Mouse (Mus musculus) hindbrain, embryonic 11.5 days (tissue): Measurements from ENCODE around the gene Als2. TPM values are rescaled to one million over a fixed set of nuclear protein-coding genes. Genes with fewer than 3 reads are reported as not detected.

Experiments used
- ATAC-seq: fragments of 200-750 bp; cut with Nextera tagmentation; 2 replicates; pipeline ENCODE4 v1.8.0; 2017; ENCODE audit warnings: mild to moderate bottlenecking, moderate TSS enrichment, moderate library complexity; ENCODE audit not compliant: low FRiP score
- DNase-seq: peaks from one replicate; pipeline ENCODE4 v3.0.0-alpha.2; 2015; ENCODE audit warnings: low spot score
- H3K27ac ChIP-seq: fragments of 300-500 bp; sonication (generic); 2 replicates; pipeline ENCODE4 v1.5.1; 2014; ENCODE audit warnings: mild to moderate bottlenecking, low read depth, low read length
- H3K27me3 ChIP-seq: fragments of 300-500 bp; sonication (generic); 2 replicates; pipeline ENCODE4 v1.6.1; 2014; ENCODE audit warnings: mild to moderate bottlenecking, low read length, moderate library complexity, mixed read lengths; ENCODE audit not compliant: control insufficient read depth, insufficient read depth
- H3K36me3 ChIP-seq: fragments of 300-500 bp; sonication (generic); 2 replicates; pipeline ENCODE4 v1.6.1; 2014; ENCODE audit warnings: mild to moderate bottlenecking, low read length, moderate library complexity, mixed read lengths; ENCODE audit not compliant: control insufficient read depth, insufficient read depth
- H3K4me1 ChIP-seq: fragments of 300-500 bp; sonication (generic); replicated peaks from 2 replicates; pipeline ENCODE4 v1.6.1; 2014; ENCODE audit warnings: low read length, mixed read lengths; ENCODE audit not compliant: control insufficient read depth, insufficient read depth
- H3K4me2 ChIP-seq: fragments of 300-500 bp; sonication (generic); replicated peaks from 2 replicates; pipeline ENCODE4 v1.6.1; 2014; ENCODE audit warnings: mild to moderate bottlenecking, low read depth, low read length
- H3K4me3 ChIP-seq: fragments of 300-500 bp; sonication (generic); 2 replicates; pipeline ENCODE4 v1.5.1; 2014; ENCODE audit warnings: low read depth, low read length
- H3K9ac ChIP-seq: fragments of 300-500 bp; sonication (generic); 2 replicates; pipeline ENCODE4 v1.6.1; 2014; ENCODE audit warnings: low read depth, low read length
- H3K9me3 ChIP-seq: fragments of 300-500 bp; sonication (generic); 2 replicates; pipeline ENCODE4 v1.6.1; 2016; ENCODE audit warnings: low read length; ENCODE audit not compliant: control insufficient read depth
- WGBS: fragments of 180-500 bp; shearing (Covaris S2); extraction: QIAGEN DNeasy Blood & Tissue Kit; methylation state at CpG from one replicate; pipeline ENCODE4 v1.1.7; 2014; 5-methylcytosine and 5-hydroxymethylcytosine counted together
- polyA plus RNA-seq: library from polyadenylated mRNA; unstranded; fragments of >200 nt; fragmentation: Nextera tagmentation; extraction: Ambion mirVana; gene quantifications from 2 replicates; pipeline ENCODE4 v1.2.1, GENCODE M21; 2014

The Als2 gene
- polyA plus RNA-seq, 1 experiment from 2014 or later, result 15.9 TPM

DNA sequence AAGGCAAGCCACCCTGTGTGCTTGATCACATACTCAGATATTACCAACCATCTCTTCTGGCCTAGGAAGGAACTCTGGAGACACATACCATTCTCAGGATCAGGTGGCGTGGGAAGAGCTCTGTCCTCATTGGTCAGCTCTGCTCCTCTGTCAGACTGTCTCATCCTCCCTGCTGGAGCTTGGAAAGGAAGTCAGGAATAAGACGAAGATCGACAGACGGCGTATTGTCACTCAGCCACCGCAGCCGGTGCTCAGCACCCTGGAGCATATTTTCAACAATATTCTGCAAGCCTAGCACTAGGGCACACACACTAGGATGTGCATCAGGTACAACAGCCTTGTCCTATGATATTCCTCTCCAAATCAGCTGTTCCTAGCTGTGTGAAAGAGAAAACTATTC, 78.5 kb downstream of the Als2 start:
- H3K4me3 ChIP-seq, result no peak overlapping the region
- H3K36me3 ChIP-seq, result no peaks in the 10 kb centered on the region
- H3K4me1 ChIP-seq, result no peaks in the 10 kb centered on the region
- no peak overlapping the region for H3K4me2 ChIP-seq
- H3K9ac ChIP-seq, result no peak overlapping the region
- H3K27me3 ChIP-seq, result no peaks in the 10 kb centered on the region
- no peak overlapping the region for H3K27ac ChIP-seq
- no peaks in the 10 kb centered on the region for H3K9me3 ChIP-seq
- 86% methylated on average over 7 of the region's 7 CpGs for WGBS
- no peak for DNase-seq
- no peak for ATAC-seq

DNA sequence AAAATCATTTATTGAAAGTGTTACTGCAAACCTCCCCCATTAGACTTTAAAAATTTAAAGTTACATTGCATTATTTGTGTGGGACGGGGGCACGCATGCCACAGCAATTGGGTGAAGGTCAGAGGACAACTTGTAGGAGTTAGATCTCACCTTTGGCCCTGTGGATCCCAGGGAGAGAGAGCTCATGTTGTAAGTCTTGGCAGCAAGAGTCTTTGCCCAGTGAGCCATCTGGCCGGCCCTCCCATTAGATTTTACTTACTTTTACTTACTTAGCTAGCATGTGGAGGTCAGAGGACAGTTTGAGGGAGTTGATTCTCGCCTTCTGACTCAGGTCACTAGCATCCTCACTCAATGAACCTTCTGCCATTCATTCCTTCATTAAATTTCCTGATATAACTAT, 79.2 kb downstream of the Als2 start:
- H3K9ac ChIP-seq, result no peak overlapping the region
- 86% methylated on average over 4 of the region's 4 CpGs for WGBS

DNA sequence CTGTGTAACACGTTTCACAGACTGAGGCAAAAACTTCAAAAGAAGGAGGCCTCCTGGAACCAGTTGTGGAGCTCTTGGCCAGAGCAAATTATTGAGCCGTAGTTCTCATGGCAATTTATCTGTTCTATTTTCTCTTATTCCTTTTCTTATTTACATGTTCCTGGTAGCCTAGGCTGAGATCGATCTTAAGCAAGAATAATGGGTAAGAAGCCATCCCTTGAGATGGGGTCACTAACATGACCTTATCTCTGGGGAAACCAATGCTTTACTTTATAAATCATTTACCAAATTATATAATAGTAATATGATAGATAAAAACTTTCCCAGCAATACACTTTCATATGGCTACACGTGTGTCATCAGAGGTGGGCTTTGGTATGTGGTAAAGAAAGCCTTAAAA, 84.7 kb downstream of the Als2 start:
- H3K9ac ChIP-seq, result no peak overlapping the region
- H3K27ac ChIP-seq, result no peak overlapping the region
- no peaks in the 10 kb centered on the region for H3K4me1 ChIP-seq
- H3K4me2 ChIP-seq, result no peak overlapping the region
- no peak overlapping the region for H3K4me3 ChIP-seq
- no peaks in the 10 kb centered on the region for H3K27me3 ChIP-seq
- H3K9me3 ChIP-seq, result no peaks in the 10 kb centered on the region
- ATAC-seq, result no peak
- WGBS, result 82% methylated on average over 4 of the region's 4 CpGs
- no peaks in the 10 kb centered on the region for H3K36me3 ChIP-seq
- DNase-seq, result no peak

More for the DNA sequence above, 79.2 kb downstream of the Als2 start:
- DNase-seq, result no peak
- no peaks in the 10 kb centered on the region for H3K36me3 ChIP-seq
- no peaks in the 10 kb centered on the region for H3K27me3 ChIP-seq
- H3K4me3 ChIP-seq, result no peak overlapping the region
- no peak overlapping the region for H3K27ac ChIP-seq
- no peaks in the 10 kb centered on the region for H3K4me1 ChIP-seq
- ATAC-seq, result no peak
- no peak overlapping the region for H3K4me2 ChIP-seq
- H3K9me3 ChIP-seq, result no peaks in the 10 kb centered on the region

DNA sequence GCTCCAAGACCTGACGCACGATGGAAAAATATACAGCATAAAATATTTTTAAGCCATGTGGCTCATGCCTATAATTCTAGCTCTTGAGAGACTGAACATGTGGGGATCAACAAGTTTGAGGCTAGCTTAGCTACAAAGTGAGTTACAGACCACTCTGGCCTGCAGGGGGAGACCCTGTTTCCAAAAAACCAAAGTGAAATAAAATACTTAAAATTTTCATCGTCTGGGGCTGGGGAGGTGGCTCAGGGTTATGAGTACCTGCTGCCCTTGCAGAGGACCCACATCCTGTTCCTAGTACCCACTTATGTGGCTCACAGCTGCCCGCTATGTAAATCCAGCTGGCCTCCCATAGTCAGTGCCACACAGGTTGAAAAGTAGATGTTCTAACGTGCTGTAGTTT, 86.5 kb downstream of the Als2 start:
- no peaks in the 10 kb centered on the region for H3K9me3 ChIP-seq
- no peak overlapping the region for H3K27ac ChIP-seq
- WGBS, result 89% methylated on average over 5 of the region's 5 CpGs
- no peak overlapping the region for H3K9ac ChIP-seq
- no peak overlapping the region for H3K4me3 ChIP-seq
- ATAC-seq (no peak), DNase-seq (no peak)
- no peak overlapping the region for H3K4me2 ChIP-seq
- H3K27me3 ChIP-seq, result no peaks in the 10 kb centered on the region
- no peaks in the 10 kb centered on the region for H3K4me1 ChIP-seq
- no peaks in the 10 kb centered on the region for H3K36me3 ChIP-seq

DNA sequence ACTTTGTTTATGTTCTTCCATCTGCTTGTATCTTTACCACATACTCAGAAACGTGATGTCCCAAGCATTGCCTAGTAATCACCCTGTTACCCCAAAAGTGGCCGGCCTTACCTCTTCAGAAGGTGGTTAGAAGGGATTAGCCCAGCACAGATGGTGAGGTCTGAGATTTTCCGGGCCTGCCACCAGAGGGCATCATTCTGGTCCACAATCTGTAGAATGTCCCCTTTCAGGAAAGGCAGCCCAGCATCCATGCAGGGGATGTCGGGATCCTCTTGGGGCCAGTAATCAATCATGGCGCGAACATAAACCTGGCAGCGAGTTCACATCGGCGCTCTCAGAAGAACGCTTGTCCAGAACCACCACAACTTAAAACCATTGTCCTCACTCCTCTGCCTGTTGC, 92.5 kb downstream of the Als2 start:
- 81% methylated on average over 10 of the region's 10 CpGs for WGBS
- Histone ChIP-seq H3K36me3 (no peaks in the 10 kb centered on the region), H3K27me3 (no peaks in the 10 kb centered on the region), H3K27ac (no peak overlapping the region), H3K4me3 (no peak overlapping the region), H3K4me2 (no peak overlapping the region), H3K9me3 (no peaks in the 10 kb centered on the region), H3K4me1 (no peaks in the 10 kb centered on the region), H3K9ac (no peak overlapping the region)
- DNase-seq (peak; percentile 12), ATAC-seq (no peak)

DNA sequence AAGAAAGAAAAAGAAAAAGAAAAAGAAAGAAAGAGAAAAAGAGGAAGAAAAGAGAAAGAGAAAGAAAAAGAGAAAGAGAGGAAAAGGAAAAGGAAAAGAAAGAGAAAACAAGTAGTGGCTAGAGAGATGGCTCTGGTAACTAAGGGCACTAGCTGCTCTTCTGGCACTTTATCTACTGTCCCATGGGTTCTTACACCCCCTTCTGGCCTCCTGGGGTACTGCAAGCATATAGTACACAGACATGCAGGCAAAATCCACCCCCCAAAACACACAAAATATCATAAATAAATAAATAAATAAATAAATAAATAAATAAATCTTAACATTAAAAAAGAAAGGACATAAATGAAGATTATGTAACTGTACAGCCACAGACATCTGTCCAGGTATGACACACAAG, 94.2 kb downstream of the Als2 start:
- no peak overlapping the region for H3K4me2 ChIP-seq
- no peak overlapping the region for H3K27ac ChIP-seq
- no peaks in the 10 kb centered on the region for H3K4me1 ChIP-seq

DNA sequence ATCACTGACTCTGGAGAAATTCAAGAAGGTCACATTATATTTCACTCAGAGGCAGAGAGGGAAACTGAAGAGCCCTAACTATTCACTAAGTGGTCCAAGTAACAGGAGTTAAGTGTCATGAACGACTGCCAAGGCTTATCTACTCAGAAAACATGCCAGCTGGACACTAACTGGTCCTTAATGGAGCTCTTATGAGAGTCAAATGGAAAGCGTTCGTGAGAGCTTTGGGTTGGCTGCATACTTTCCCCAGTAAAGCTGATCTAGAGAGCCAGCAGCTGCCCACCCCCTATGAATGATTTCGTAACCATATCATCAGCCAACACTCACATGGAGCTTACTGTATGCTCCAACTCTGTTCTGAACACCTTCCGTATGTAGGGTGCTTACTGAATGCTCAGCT, 102.6 kb downstream of the Als2 start:
- Histone ChIP-seq H3K27ac (no peak overlapping the region), H3K36me3 (no peaks in the 10 kb centered on the region), H3K27me3 (no peaks in the 10 kb centered on the region), H3K4me2 (no peak overlapping the region), H3K9me3 (no peaks in the 10 kb centered on the region), H3K4me3 (no peak overlapping the region), H3K4me1 (no peaks in the 10 kb centered on the region), H3K9ac (no peak overlapping the region)
- ATAC-seq (no peak), DNase-seq (no peak)
- 83% methylated on average over 5 of the region's 5 CpGs for WGBS

More for the DNA sequence above, 94.2 kb downstream of the Als2 start:
- Histone ChIP-seq H3K9ac (no peak overlapping the region), H3K9me3 (no peaks in the 10 kb centered on the region), H3K4me3 (no peak overlapping the region), H3K27me3 (no peaks in the 10 kb centered on the region), H3K36me3 (no peaks in the 10 kb centered on the region)
- ATAC-seq (no peak), DNase-seq (peak; percentile 72)

DNA sequence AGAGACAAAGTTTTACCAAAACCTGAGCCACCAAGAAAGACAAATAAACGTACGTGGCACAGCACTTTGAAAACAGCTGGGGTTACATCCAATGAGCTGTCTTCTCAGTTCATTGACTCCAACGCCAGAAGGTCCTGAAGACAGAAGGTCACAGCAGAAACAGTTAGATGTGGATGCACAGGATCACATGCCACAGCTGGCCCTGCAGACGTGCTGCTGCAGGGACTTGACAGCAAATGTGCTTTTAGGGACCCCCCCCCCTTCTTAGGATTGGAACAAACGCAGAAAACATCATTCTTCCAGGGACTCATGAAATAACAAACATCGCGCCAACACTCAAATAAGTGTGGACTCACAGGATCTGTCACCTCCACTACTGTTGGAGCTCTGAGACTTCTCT, 108.2 kb downstream of the Als2 start:
- ATAC-seq, result no peak
- no peak overlapping the region for H3K27ac ChIP-seq
- H3K9ac ChIP-seq, result no peak overlapping the region
- no peaks in the 10 kb centered on the region for H3K9me3 ChIP-seq
- H3K36me3 ChIP-seq, result no peaks in the 10 kb centered on the region
- WGBS, result 71% methylated on average over 7 of the region's 7 CpGs
- no peak overlapping the region for H3K4me2 ChIP-seq
- H3K27me3 ChIP-seq, result no peaks in the 10 kb centered on the region
- no peaks in the 10 kb centered on the region for H3K4me1 ChIP-seq
- DNase-seq, result no peak
- no peak overlapping the region for H3K4me3 ChIP-seq

DNA sequence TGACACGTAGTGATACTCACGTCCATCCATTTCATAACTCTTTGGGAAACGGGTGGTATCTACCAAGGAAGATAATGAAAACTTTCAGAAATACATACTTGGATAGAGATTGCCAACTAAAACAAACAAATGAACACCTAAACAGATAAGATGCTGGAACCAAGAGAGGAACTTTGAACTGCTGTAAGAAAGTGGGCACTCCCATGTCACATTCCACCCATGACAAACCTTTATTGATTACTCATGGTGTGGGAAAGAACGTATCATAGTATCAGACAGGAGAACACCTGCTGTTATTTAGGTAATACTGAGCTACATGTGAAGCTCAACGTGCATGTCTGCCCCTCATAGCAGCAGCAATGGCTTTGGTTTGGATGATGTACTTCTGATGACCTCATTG, 111.5 kb downstream of the Als2 start:
- no peaks in the 10 kb centered on the region for H3K9me3 ChIP-seq
- no peak overlapping the region for H3K4me3 ChIP-seq
- ATAC-seq, result no peak
- WGBS, result 78% methylated on average over 5 of the region's 5 CpGs
- DNase-seq, result no peak
- no peaks in the 10 kb centered on the region for H3K36me3 ChIP-seq
- no peaks in the 10 kb centered on the region for H3K4me1 ChIP-seq
- no peak overlapping the region for H3K4me2 ChIP-seq
- no peak overlapping the region for H3K9ac ChIP-seq
- no peak overlapping the region for H3K27ac ChIP-seq
- H3K27me3 ChIP-seq, result no peaks in the 10 kb centered on the region
